Mouse (Mus musculus): Measurements from ENCODE around the gene Itgb2. TPM values are rescaled to one million over a fixed set of nuclear protein-coding genes. Genes with fewer than 3 reads are reported as not detected.

Itgb2 gene
- polyA plus RNA-seq, 1 experiment, result 17.4 TPM

GRCm38 (mm10) chr10:77526488-77526887 lies 3.6 kb upstream of the Itgb2 start:
- no peaks in the 10 kb centered on the region for H3K36me3 ChIP-seq (ENCODE audit: control insufficient read depth, insufficient read depth, low read length)
- no peaks in the 10 kb centered on the region for H3K27me3 ChIP-seq (ENCODE audit: control insufficient read depth, insufficient read depth, low read length)
- H3K27ac ChIP-seq (ENCODE audit: insufficient read depth, low read depth, low read length), result no peak overlapping the region
- H3K4me1 ChIP-seq (ENCODE audit: control insufficient read depth, insufficient read depth, insufficient read length, low read length), result peaks cover 4% of the 10 kb centered on the region; the same call in 1 of the 2 replicates
- H3K4me3 ChIP-seq (ENCODE audit: low read depth, low read length), result no peak overlapping the region
- WGBS, result 70% methylated on average over 2 of the region's 2 CpGs
- TF ChIP-seq CTCF (IDR thresholded peaks at IDR 0.05; ENCODE audit: extremely low read depth, insufficient read length, insufficient replicate concordance, low read depth, low read length), result no peak
- no peak for TF ChIP-seq POLR2A (IDR thresholded peaks at IDR 0.05; ENCODE audit: low read depth, low read length)

- Histone ChIP-seq H3K36me3 (ENCODE audit: control insufficient read depth, insufficient read depth, low read length) (no peaks in the 10 kb centered on the region), H3K27me3 (ENCODE audit: control insufficient read depth, insufficient read depth, low read length) (no peaks in the 10 kb centered on the region), H3K4me1 (ENCODE audit: control insufficient read depth, insufficient read depth, insufficient read length, low read length) (peaks cover 4% of the 10 kb centered on the region; the same call in 1 of the 2 replicates), H3K4me3 (ENCODE audit: low read depth, low read length) (no peak overlapping the region), H3K27ac (ENCODE audit: insufficient read depth, low read depth, low read length) (peak overlapping the region; percentile 72; the same call in 1 of the 2 replicates)
- TF ChIP-seq CTCF (IDR thresholded peaks at IDR 0.05; ENCODE audit: extremely low read depth, insufficient read length, insufficient replicate concordance, low read depth, low read length), result no peak
- no peak for TF ChIP-seq POLR2A (IDR thresholded peaks at IDR 0.05; ENCODE audit: low read depth, low read length)
- WGBS, result 42% methylated on average over 6 of the region's 6 CpGs
These were observed 1.4 kb upstream of the Itgb2 start for GRCm38 (mm10) chr10:77528634-77529033.

GRCm38 (mm10) chr10:77531026-77532019 lies 1.3 kb downstream of the Itgb2 start:
- no peak for TF ChIP-seq CTCF (IDR thresholded peaks at IDR 0.05; ENCODE audit: extremely low read depth, insufficient read length, insufficient replicate concordance, low read depth, low read length)
- no peak for TF ChIP-seq POLR2A (IDR thresholded peaks at IDR 0.05; ENCODE audit: low read depth, low read length)
- Histone ChIP-seq H3K36me3 (ENCODE audit: control insufficient read depth, insufficient read depth, low read length) (no peaks in the 10 kb centered on the region), H3K4me1 (ENCODE audit: control insufficient read depth, insufficient read depth, insufficient read length, low read length) (peaks cover 4% of the 10 kb centered on the region; the same call in 1 of the 2 replicates), H3K27ac (ENCODE audit: insufficient read depth, low read depth, low read length) (0 out of 2 replicates have a peak overlapping the region, but pooled peaks have one; percentile 22), H3K4me3 (ENCODE audit: low read depth, low read length) (peak overlapping the region; percentile 47), H3K27me3 (ENCODE audit: control insufficient read depth, insufficient read depth, low read length) (no peaks in the 10 kb centered on the region)
- 75% methylated on average over 6 of the region's 6 CpGs for WGBS

DNA sequence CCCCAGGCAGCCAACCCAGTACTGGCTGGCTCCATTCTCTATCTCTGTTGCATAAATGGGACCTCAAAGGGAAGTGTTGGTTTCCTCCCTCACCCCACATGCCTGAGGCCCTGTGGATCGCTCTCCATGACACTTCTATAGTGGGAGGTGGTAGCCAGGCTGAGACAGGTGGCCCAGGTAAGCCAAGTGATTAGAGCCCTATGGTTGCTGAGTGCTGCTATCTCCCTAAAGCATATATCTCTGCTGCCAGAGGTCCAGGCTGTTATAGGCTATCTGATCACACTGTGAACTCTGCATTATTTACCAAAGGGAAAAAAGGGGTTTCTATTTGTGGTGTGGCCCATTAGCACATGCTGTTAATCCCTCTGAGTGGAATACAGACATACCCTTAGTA lies 2.0 kb downstream of the Itgb2 start:
- no peak for TF ChIP-seq CTCF (IDR thresholded peaks at IDR 0.05; ENCODE audit: extremely low read depth, insufficient read length, insufficient replicate concordance, low read depth, low read length)
- no peak for TF ChIP-seq POLR2A (IDR thresholded peaks at IDR 0.05; ENCODE audit: low read depth, low read length)
- no peaks in the 10 kb centered on the region for H3K36me3 ChIP-seq (ENCODE audit: control insufficient read depth, insufficient read depth, low read length)
- H3K4me3 ChIP-seq (ENCODE audit: low read depth, low read length), result peak overlapping the region; percentile 47; the same call in 1 of the 2 replicates
- peaks cover 4% of the 10 kb centered on the region; the same call in 1 of the 2 replicates for H3K4me1 ChIP-seq (ENCODE audit: control insufficient read depth, insufficient read depth, insufficient read length, low read length)
- H3K27ac ChIP-seq (ENCODE audit: insufficient read depth, low read depth, low read length), result no peak overlapping the region
- WGBS, result 88% methylated on average over 1 of the region's 1 CpGs
- no peaks in the 10 kb centered on the region for H3K27me3 ChIP-seq (ENCODE audit: control insufficient read depth, insufficient read depth, low read length)

DNA sequence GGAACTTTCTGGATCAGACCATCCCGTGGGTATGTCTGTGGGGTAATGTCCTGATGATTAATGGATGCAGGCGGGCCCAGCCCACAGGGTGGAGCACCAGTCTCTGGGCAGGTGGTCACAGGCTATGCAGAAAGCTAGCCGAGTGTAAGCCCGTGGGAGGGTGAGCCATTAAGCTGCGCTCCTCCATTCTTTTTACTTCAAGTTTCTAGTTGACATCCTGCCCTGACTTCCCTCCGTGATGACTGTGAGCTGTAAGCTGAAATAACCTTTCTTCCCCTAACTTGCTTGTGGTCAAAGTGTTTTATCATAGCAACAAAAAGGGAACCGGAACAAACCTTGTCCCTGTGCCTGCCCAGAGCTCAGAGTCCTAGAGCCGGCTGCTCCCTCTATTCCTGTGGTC lies 6.7 kb downstream of the Itgb2 start:
- 65% methylated on average over 8 of the region's 8 CpGs for WGBS
- H3K27ac ChIP-seq (ENCODE audit: insufficient read depth, low read depth, low read length), result peak overlapping the region; percentile 70
- TF ChIP-seq CTCF (IDR thresholded peaks at IDR 0.05; ENCODE audit: extremely low read depth, insufficient read length, insufficient replicate concordance, low read depth, low read length), result no peak
- no peaks in the 10 kb centered on the region for H3K4me1 ChIP-seq (ENCODE audit: control insufficient read depth, insufficient read depth, insufficient read length, low read length)
- no peaks in the 10 kb centered on the region for H3K27me3 ChIP-seq (ENCODE audit: control insufficient read depth, insufficient read depth, low read length)
- no peaks in the 10 kb centered on the region for H3K36me3 ChIP-seq (ENCODE audit: control insufficient read depth, insufficient read depth, low read length)
- H3K4me3 ChIP-seq (ENCODE audit: low read depth, low read length), result no peak overlapping the region

DNA sequence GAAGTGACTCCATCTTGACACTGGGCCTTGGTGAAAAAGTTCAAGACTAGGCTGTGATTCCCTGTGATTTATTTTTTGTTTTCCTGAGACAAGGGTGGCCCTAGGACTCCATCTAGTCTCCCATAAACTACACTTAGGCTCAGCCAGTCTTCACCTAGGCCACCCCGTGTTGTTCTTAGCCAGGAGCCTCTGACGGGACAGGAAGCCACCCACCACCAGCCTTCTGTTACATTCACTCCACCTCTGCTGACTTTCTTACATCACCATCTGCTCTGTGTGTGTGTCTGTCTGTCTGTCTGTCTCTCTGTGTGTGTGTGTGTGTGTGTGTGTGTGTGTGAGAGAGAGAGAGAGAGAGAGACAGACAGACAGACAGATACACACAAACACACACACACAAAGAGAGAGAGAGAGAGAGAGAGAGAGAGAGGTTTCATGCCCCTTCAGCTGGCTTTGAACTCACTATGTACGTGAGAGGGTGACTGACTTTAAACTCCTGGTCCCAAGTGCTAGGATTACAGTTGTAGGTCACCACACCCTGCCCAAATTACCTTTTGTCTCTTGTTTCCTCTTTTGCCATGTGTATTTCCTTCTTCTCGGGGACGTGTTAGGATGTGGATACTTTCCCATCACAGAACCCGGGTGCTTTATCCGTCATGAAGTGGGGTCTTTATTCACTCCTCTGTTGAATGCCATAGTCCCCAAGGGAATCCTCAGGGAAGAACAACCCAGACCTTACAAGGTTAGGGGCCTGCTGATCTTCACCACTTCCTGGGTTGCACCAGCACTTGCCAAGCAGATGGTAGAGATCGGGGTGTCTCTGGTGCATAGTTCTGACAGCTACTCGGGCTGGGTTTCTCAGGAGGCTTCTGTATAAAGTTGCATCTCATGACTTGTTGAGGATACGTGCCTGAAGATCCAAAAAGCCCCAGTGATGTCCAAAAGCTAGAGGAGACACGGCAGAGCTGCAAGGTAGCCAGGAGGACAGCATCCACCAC lies 7.5 kb downstream of the Itgb2 start:
- Histone ChIP-seq H3K4me3 (ENCODE audit: low read depth, low read length) (no peak overlapping the region), H3K36me3 (ENCODE audit: control insufficient read depth, insufficient read depth, low read length) (no peaks in the 10 kb centered on the region), H3K4me1 (ENCODE audit: control insufficient read depth, insufficient read depth, insufficient read length, low read length) (no peaks in the 10 kb centered on the region), H3K27me3 (ENCODE audit: control insufficient read depth, insufficient read depth, low read length) (no peaks in the 10 kb centered on the region), H3K27ac (ENCODE audit: insufficient read depth, low read depth, low read length) (peak overlapping the region; percentile 41; the same call in 1 of the 2 replicates)
- no peak for TF ChIP-seq POLR2A (IDR thresholded peaks at IDR 0.05; ENCODE audit: low read depth, low read length)
- TF ChIP-seq CTCF (IDR thresholded peaks at IDR 0.05; ENCODE audit: extremely low read depth, insufficient read length, insufficient replicate concordance, low read depth, low read length), result no peak
- WGBS, result 64% methylated on average over 11 of the region's 11 CpGs
